In genomic region chr2:163491351-163491750, GRCm38 (mm10) we compare ENCODE assay signal across 22 mouse cellular contexts. TPM values are rescaled to one million over a fixed set of nuclear protein-coding genes. Genes with fewer than 3 reads are reported as not detected.
DNase-seq lines count a peak whose midpoint lies in the region; ATAC-seq and TF ChIP-seq lines count a peak whose summit lies in the region.
"Had no signal": no experiment of that assay in that cellular context is flagged by ENCODE, and none has a peak within 500 bp of the region (broad histone marks: within the 10 kb centered on the region; RNA-seq: fewer than 3 reads in every experiment).

No protein-coding gene starts in this region.

- H3K9ac ChIP-seq in embryonic facial prominence, embryonic 14.5 days (ENCODE audit: low read depth, low read length) = no peak overlapping the region
- no peak overlapping the region for H3K9ac ChIP-seq in kidney, embryonic 16.5 days (replicated peaks; ENCODE audit: low read length)
- H3K9ac ChIP-seq in kidney, embryonic 15.5 days = no peak overlapping the region
- H3K9ac ChIP-seq in midbrain, embryonic 14.5 days (replicated peaks; ENCODE audit: low read length) = no peak overlapping the region
- no peak overlapping the region for H3K9ac ChIP-seq in midbrain, embryonic 15.5 days
- no peak overlapping the region for H3K9ac ChIP-seq in forebrain, postnatal 0 days

- no peaks in the 10 kb centered on the region for H3K4me1 ChIP-seq in embryonic facial prominence, embryonic 14.5 days (ENCODE audit: control insufficient read depth, insufficient read depth, low read length)
- H3K4me1 ChIP-seq in embryonic facial prominence, embryonic 10.5 days = peaks cover 27% of the 10 kb centered on the region
- no peaks in the 10 kb centered on the region for H3K4me1 ChIP-seq in kidney, embryonic 16.5 days (ENCODE audit: insufficient read depth, low read length)
- no peaks in the 10 kb centered on the region for H3K4me1 ChIP-seq in kidney, embryonic 15.5 days
- no peaks in the 10 kb centered on the region for H3K4me1 ChIP-seq in midbrain, embryonic 14.5 days (ENCODE audit: control insufficient read depth, insufficient read depth, low read length)
- no peaks in the 10 kb centered on the region for H3K4me1 ChIP-seq in midbrain, embryonic 15.5 days
- H3K4me1 ChIP-seq in forebrain, postnatal 0 days (ENCODE audit: insufficient read depth) = no peaks in the 10 kb centered on the region

- H3K4me3 ChIP-seq in embryonic facial prominence, embryonic 14.5 days (ENCODE audit: low read depth, low read length) = no peak overlapping the region
- no peak overlapping the region for H3K4me3 ChIP-seq in embryonic facial prominence, embryonic 10.5 days
- H3K4me3 ChIP-seq in kidney, embryonic 16.5 days (ENCODE audit: low read length) = no peak overlapping the region
- H3K4me3 ChIP-seq in kidney, embryonic 15.5 days (replicated peaks) = no peak overlapping the region
- no peak overlapping the region for H3K4me3 ChIP-seq in midbrain, embryonic 14.5 days (replicated peaks; ENCODE audit: low read depth, low read length)
- no peak overlapping the region for H3K4me3 ChIP-seq in midbrain, embryonic 15.5 days
- no peak overlapping the region for H3K4me3 ChIP-seq in forebrain, postnatal 0 days (ENCODE audit: low read depth, low read length)
- H3K4me3 ChIP-seq: erythroblast, embryonic 14.5 days; heart, embryonic 10.5 days had no signal

- no peaks in the 10 kb centered on the region for H3K36me3 ChIP-seq in embryonic facial prominence, embryonic 14.5 days (ENCODE audit: control insufficient read depth, insufficient read depth, low read length)
- no peaks in the 10 kb centered on the region for H3K36me3 ChIP-seq in embryonic facial prominence, embryonic 10.5 days (replicated peaks)
- H3K36me3 ChIP-seq in kidney, embryonic 16.5 days (ENCODE audit: insufficient read depth, low read length) = no peaks in the 10 kb centered on the region
- no peaks in the 10 kb centered on the region for H3K36me3 ChIP-seq in kidney, embryonic 15.5 days
- H3K36me3 ChIP-seq in midbrain, embryonic 14.5 days (ENCODE audit: control insufficient read depth, insufficient read depth, low read length) = no peaks in the 10 kb centered on the region
- H3K36me3 ChIP-seq in midbrain, embryonic 15.5 days (replicated peaks) = no peaks in the 10 kb centered on the region
- H3K36me3 ChIP-seq in forebrain, postnatal 0 days (ENCODE audit: insufficient read depth) = no peaks in the 10 kb centered on the region
- H3K36me3 ChIP-seq: heart, embryonic 10.5 days had no signal

- DNase-seq in embryonic facial prominence, embryonic 14.5 days (ENCODE audit: low spot score) = peak; percentile 10
- DNase-seq in embryonic facial prominence, embryonic 10.5 days (ENCODE audit: low spot score) = no peak
- peak; percentile 7 for DNase-seq in midbrain, embryonic 14.5 days
- DNase-seq in forebrain, postnatal 0 days = peak; percentile 60
- DNase-seq in liver = no peak
- DNase-seq: adrenal gland, adult 8-10 months; cerebellum, adult 9-10 months; lung, adult 18-20 months; right cerebral cortex, postnatal 14 days had no signal

- 58% methylated on average over 7 of the region's 7 CpGs for WGBS in embryonic facial prominence, embryonic 14.5 days
- WGBS in embryonic facial prominence, embryonic 10.5 days = 66% methylated on average over 7 of the region's 7 CpGs
- 63% methylated on average over 7 of the region's 7 CpGs for WGBS in kidney, embryonic 16.5 days
- 56% methylated on average over 7 of the region's 7 CpGs for whole genome bisulfite sequencing in kidney, embryonic 15.5 days
- WGBS in midbrain, embryonic 14.5 days = 64% methylated on average over 7 of the region's 7 CpGs
- 64% methylated on average over 7 of the region's 7 CpGs for WGBS in midbrain, embryonic 15.5 days
- WGBS in forebrain, postnatal 0 days = 58% methylated on average over 7 of the region's 7 CpGs

- H3K4me2 ChIP-seq in embryonic facial prominence, embryonic 14.5 days (ENCODE audit: low read depth, low read length) = no peak overlapping the region
- no peak overlapping the region for H3K4me2 ChIP-seq in kidney, embryonic 16.5 days (replicated peaks; ENCODE audit: low read depth, low read length)
- no peak overlapping the region for H3K4me2 ChIP-seq in kidney, embryonic 15.5 days
- H3K4me2 ChIP-seq in midbrain, embryonic 14.5 days (ENCODE audit: low read length) = no peak overlapping the region
- no peak overlapping the region for H3K4me2 ChIP-seq in midbrain, embryonic 15.5 days
- H3K4me2 ChIP-seq in forebrain, postnatal 0 days (ENCODE audit: low read depth) = no peak overlapping the region

- no peak for TF ChIP-seq CTCF in forebrain, postnatal 0 days (IDR thresholded peaks at IDR 0.05; ENCODE audit: low read depth)

- H3K27me3 ChIP-seq in embryonic facial prominence, embryonic 14.5 days (replicated peaks; ENCODE audit: control insufficient read depth, insufficient read depth, low read length) = no peaks in the 10 kb centered on the region
- H3K27me3 ChIP-seq in embryonic facial prominence, embryonic 10.5 days (replicated peaks; ENCODE audit: low read depth, poor library complexity, severe bottlenecking) = peaks cover 10% of the 10 kb centered on the region
- H3K27me3 ChIP-seq in kidney, embryonic 16.5 days (ENCODE audit: insufficient read depth, low read length) = peaks cover 3% of the 10 kb centered on the region; the same call in 1 of the 2 replicates
- peaks cover 7% of the 10 kb centered on the region; the same call in 1 of the 2 replicates for H3K27me3 ChIP-seq in kidney, embryonic 15.5 days
- H3K27me3 ChIP-seq in midbrain, embryonic 14.5 days (ENCODE audit: control insufficient read depth, insufficient read depth, low read length) = no peaks in the 10 kb centered on the region
- H3K27me3 ChIP-seq in midbrain, embryonic 15.5 days (replicated peaks) = no peaks in the 10 kb centered on the region
- no peaks in the 10 kb centered on the region for H3K27me3 ChIP-seq in forebrain, postnatal 0 days (ENCODE audit: insufficient read depth, low read length)

- H3K9me3 ChIP-seq in embryonic facial prominence, embryonic 14.5 days (ENCODE audit: control insufficient read depth, low read length) = no peaks in the 10 kb centered on the region
- no peaks in the 10 kb centered on the region for H3K9me3 ChIP-seq in embryonic facial prominence, embryonic 10.5 days
- H3K9me3 ChIP-seq in kidney, embryonic 16.5 days (ENCODE audit: low read length) = no peaks in the 10 kb centered on the region
- H3K9me3 ChIP-seq in kidney, embryonic 15.5 days (replicated peaks) = no peaks in the 10 kb centered on the region
- no peaks in the 10 kb centered on the region for H3K9me3 ChIP-seq in midbrain, embryonic 14.5 days (ENCODE audit: control insufficient read depth, low read length)
- H3K9me3 ChIP-seq in midbrain, embryonic 15.5 days = no peaks in the 10 kb centered on the region
- H3K9me3 ChIP-seq in forebrain, postnatal 0 days (ENCODE audit: low read length) = no peaks in the 10 kb centered on the region
- H3K9me3 ChIP-seq: heart, embryonic 10.5 days had no signal

- H3K27ac ChIP-seq in embryonic facial prominence, embryonic 14.5 days (replicated peaks; ENCODE audit: low read depth, low read length) = no peak overlapping the region
- no peak overlapping the region for H3K27ac ChIP-seq in embryonic facial prominence, embryonic 10.5 days (replicated peaks)
- no peak overlapping the region for H3K27ac ChIP-seq in kidney, embryonic 16.5 days (ENCODE audit: low read length)
- no peak overlapping the region for H3K27ac ChIP-seq in kidney, embryonic 15.5 days
- no peak overlapping the region for H3K27ac ChIP-seq in midbrain, embryonic 14.5 days (replicated peaks; ENCODE audit: low read depth, low read length)
- no peak overlapping the region for H3K27ac ChIP-seq in midbrain, embryonic 15.5 days
- H3K27ac ChIP-seq in forebrain, postnatal 0 days (ENCODE audit: low read depth, low read length) = no peak overlapping the region
- H3K27ac ChIP-seq: heart, embryonic 10.5 days had no signal

- ATAC-seq in embryonic facial prominence, embryonic 14.5 days (ENCODE audit: low read depth) = no peak
- ATAC-seq in kidney, embryonic 16.5 days (ENCODE audit: low FRiP score, low TSS enrichment) = peak; percentile 27; the same call in 1 of the 2 replicates
- ATAC-seq in kidney, embryonic 15.5 days (replicated peaks; ENCODE audit: low FRiP score) = no peak
- ATAC-seq in midbrain, embryonic 14.5 days (ENCODE audit: low FRiP score, low TSS enrichment) = no peak
- no peak for ATAC-seq in midbrain, embryonic 15.5 days (replicated peaks)
- peak; percentile 77 for ATAC-seq in forebrain, postnatal 0 days
- ATAC-seq: inflammation-experienced regulatory T-cells, adult 6 months had no signal

RNA-seq across cellular contexts. Expression of gene R3hdml, which starts 0.8 kb away (rescaled TPM):
- 0.15 and 0.25 TPM in 2 replicates for polyA plus RNA-seq in embryonic facial prominence, embryonic 14.5 days (2014; fragmentation: Nextera tagmentation; extraction: Ambion mirVana)
- not detected in 2 replicates for polyA plus RNA-seq in embryonic facial prominence, embryonic 10.5 days (2016; fragmentation: Nextera tagmentation; extraction: Ambion mirVana)
- polyA plus RNA-seq in kidney, embryonic 16.5 days (2015; fragmentation: Nextera tagmentation; extraction: Ambion mirVana) = 43.8 and 46.4 TPM in 2 replicates
- polyA plus RNA-seq in kidney, embryonic 15.5 days (2015; fragmentation: Nextera tagmentation; extraction: Ambion mirVana) = 31.2 and 34.9 TPM in 2 replicates
- not detected in 2 replicates for polyA plus RNA-seq in midbrain, embryonic 14.5 days (2014; fragmentation: Nextera tagmentation; extraction: Ambion mirVana)
- polyA plus RNA-seq in midbrain, embryonic 15.5 days (2015; fragmentation: Nextera tagmentation; extraction: Ambion mirVana) = not detected in 2 replicates
- total RNA-seq in forebrain, postnatal 0 days (2014; rRNA removed) = 0.85 and 1.1 TPM in 2 replicates
- polyA plus RNA-seq in forebrain, postnatal 0 days (2015; fragmentation: Nextera tagmentation; extraction: Ambion mirVana) = 0.56 and 0.60 TPM in 2 replicates
- total RNA-seq: adrenal gland, adult 8-10 months; gastrocnemius, postnatal 4 days; heart, postnatal 10 days; layer of hippocampus, adult 8-10 months; left cerebral cortex, adult 8-10 months; liver, adult 2 months; megakaryocyte-erythroid progenitor cell, adult 5-6 weeks had no signal
- polyA plus RNA-seq: erythroblast, embryonic 14.5 days; inflammation-experienced regulatory T-cells, adult 6 months; liver, adult 2 months; stomach, embryonic 16.5 days had no signal

RNA-seq across cellular contexts. Expression of gene Hnf4a, which starts 15.3 kb away (rescaled TPM):
- not detected in 2 replicates for polyA plus RNA-seq in embryonic facial prominence, embryonic 14.5 days (2014; fragmentation: Nextera tagmentation; extraction: Ambion mirVana)
- not detected in 2 replicates for polyA plus RNA-seq in embryonic facial prominence, embryonic 10.5 days (2016; fragmentation: Nextera tagmentation; extraction: Ambion mirVana)
- 25.0 and 25.8 TPM in 2 replicates for polyA plus RNA-seq in kidney, embryonic 16.5 days (2015; fragmentation: Nextera tagmentation; extraction: Ambion mirVana)
- 18.6 and 19.4 TPM in 2 replicates for polyA plus RNA-seq in kidney, embryonic 15.5 days (2015; fragmentation: Nextera tagmentation; extraction: Ambion mirVana)
- polyA plus RNA-seq in midbrain, embryonic 14.5 days (2014; fragmentation: Nextera tagmentation; extraction: Ambion mirVana) = not detected in 2 replicates
- not detected in 2 replicates for polyA plus RNA-seq in midbrain, embryonic 15.5 days (2015; fragmentation: Nextera tagmentation; extraction: Ambion mirVana)
- not detected in 2 replicates for total RNA-seq in forebrain, postnatal 0 days (2014; rRNA removed)
- polyA plus RNA-seq in forebrain, postnatal 0 days (2015; fragmentation: Nextera tagmentation; extraction: Ambion mirVana) = not detected in 2 replicates
- total RNA-seq: heart, postnatal 10 days; layer of hippocampus, adult 8-10 months; left cerebral cortex, adult 8-10 months had no signal
- polyA plus RNA-seq: inflammation-experienced regulatory T-cells, adult 6 months had no signal

RNA-seq across cellular contexts. Expression of gene Fitm2, which starts 18.9 kb away (rescaled TPM):
- polyA plus RNA-seq in embryonic facial prominence, embryonic 14.5 days (2014; fragmentation: Nextera tagmentation; extraction: Ambion mirVana) = 11.3 and 12.6 TPM in 2 replicates
- polyA plus RNA-seq in embryonic facial prominence, embryonic 10.5 days (2016; fragmentation: Nextera tagmentation; extraction: Ambion mirVana) = 9.4 and 10.5 TPM in 2 replicates
- 11.3 and 11.7 TPM in 2 replicates for polyA plus RNA-seq in kidney, embryonic 16.5 days (2015; fragmentation: Nextera tagmentation; extraction: Ambion mirVana)
- polyA plus RNA-seq in kidney, embryonic 15.5 days (2015; fragmentation: Nextera tagmentation; extraction: Ambion mirVana) = 9.8 TPM in 2 replicates
- polyA plus RNA-seq in midbrain, embryonic 14.5 days (2014; fragmentation: Nextera tagmentation; extraction: Ambion mirVana) = 13.0 and 13.6 TPM in 2 replicates
- 16.5 and 17.0 TPM in 2 replicates for polyA plus RNA-seq in midbrain, embryonic 15.5 days (2015; fragmentation: Nextera tagmentation; extraction: Ambion mirVana)
- 16.2 and 25.8 TPM in 2 replicates for total RNA-seq in forebrain, postnatal 0 days (2014; rRNA removed)
- 8.9 and 11.7 TPM in 2 replicates for polyA plus RNA-seq in forebrain, postnatal 0 days (2015; fragmentation: Nextera tagmentation; extraction: Ambion mirVana)

RNA-seq across cellular contexts. Expression of gene Gdap1l1, which starts 53.1 kb away (rescaled TPM):
- polyA plus RNA-seq in embryonic facial prominence, embryonic 14.5 days (2014; fragmentation: Nextera tagmentation; extraction: Ambion mirVana) = 6.2 and 6.9 TPM in 2 replicates
- 7.6 and 9.1 TPM in 2 replicates for polyA plus RNA-seq in embryonic facial prominence, embryonic 10.5 days (2016; fragmentation: Nextera tagmentation; extraction: Ambion mirVana)
- 0.91 and 2.2 TPM in 2 replicates for polyA plus RNA-seq in kidney, embryonic 16.5 days (2015; fragmentation: Nextera tagmentation; extraction: Ambion mirVana)
- 1.2 and 2.8 TPM in 2 replicates for polyA plus RNA-seq in kidney, embryonic 15.5 days (2015; fragmentation: Nextera tagmentation; extraction: Ambion mirVana)
- 135 and 150 TPM in 2 replicates for polyA plus RNA-seq in midbrain, embryonic 14.5 days (2014; fragmentation: Nextera tagmentation; extraction: Ambion mirVana)
- polyA plus RNA-seq in midbrain, embryonic 15.5 days (2015; fragmentation: Nextera tagmentation; extraction: Ambion mirVana) = 145 and 146 TPM in 2 replicates
- 95.2 and 106 TPM in 2 replicates for total RNA-seq in forebrain, postnatal 0 days (2014; rRNA removed)
- 123 and 134 TPM in 2 replicates for polyA plus RNA-seq in forebrain, postnatal 0 days (2015; fragmentation: Nextera tagmentation; extraction: Ambion mirVana)
- total RNA-seq: gastrocnemius, postnatal 4 days; heart, postnatal 10 days; liver, adult 2 months; megakaryocyte-erythroid progenitor cell, adult 5-6 weeks had no signal
- polyA plus RNA-seq: erythroblast, embryonic 14.5 days; liver, adult 2 months had no signal

Comparison
In these comparisons a context has a peak if more than half of its experiments do, and no peak if none do; other contexts are left out.
1. ATAC-seq: peak in kidney, embryonic 16.5 days (single experiment) and forebrain, postnatal 0 days (single experiment); none in embryonic facial prominence, embryonic 14.5 days (single experiment), kidney, embryonic 15.5 days (single experiment), midbrain, embryonic 14.5 days (single experiment) and midbrain, embryonic 15.5 days (single experiment).
2. DNase-seq: peak in embryonic facial prominence, embryonic 14.5 days (single experiment), midbrain, embryonic 14.5 days (single experiment) and forebrain, postnatal 0 days (single experiment); none in embryonic facial prominence, embryonic 10.5 days (single experiment) and liver (single experiment).
3. RNA of gene R3hdml, which starts 0.8 kb away (polyA plus RNA-seq): 43.8 to 46.4 TPM in kidney, embryonic 16.5 days and 31.2 to 34.9 TPM in kidney, embryonic 15.5 days; 0.56 to 0.60 TPM in forebrain, postnatal 0 days, 0.15 to 0.25 TPM in embryonic facial prominence, embryonic 14.5 days, not detected in midbrain, embryonic 14.5 days, not detected in embryonic facial prominence, embryonic 10.5 days and not detected in midbrain, embryonic 15.5 days; every median in the first group is over 10 times any median in the second.
4. RNA of gene Hnf4a, which starts 15.3 kb away (polyA plus RNA-seq): 25.0 to 25.8 TPM in kidney, embryonic 16.5 days and 18.6 to 19.4 TPM in kidney, embryonic 15.5 days; not detected in forebrain, postnatal 0 days, not detected in embryonic facial prominence, embryonic 14.5 days, not detected in embryonic facial prominence, embryonic 10.5 days, not detected in midbrain, embryonic 14.5 days and not detected in midbrain, embryonic 15.5 days; every median in the first group is over 10 times any median in the second.